Mouse (Mus musculus): ENCODE measurements around the gene Id3. TPM values are rescaled to one million over a fixed set of nuclear protein-coding genes. Genes with fewer than 3 reads are reported as not detected.

Gene Id3
- polyA plus RNA-seq, 1 experiment from 2014 or later: 41.3 TPM

DNA sequence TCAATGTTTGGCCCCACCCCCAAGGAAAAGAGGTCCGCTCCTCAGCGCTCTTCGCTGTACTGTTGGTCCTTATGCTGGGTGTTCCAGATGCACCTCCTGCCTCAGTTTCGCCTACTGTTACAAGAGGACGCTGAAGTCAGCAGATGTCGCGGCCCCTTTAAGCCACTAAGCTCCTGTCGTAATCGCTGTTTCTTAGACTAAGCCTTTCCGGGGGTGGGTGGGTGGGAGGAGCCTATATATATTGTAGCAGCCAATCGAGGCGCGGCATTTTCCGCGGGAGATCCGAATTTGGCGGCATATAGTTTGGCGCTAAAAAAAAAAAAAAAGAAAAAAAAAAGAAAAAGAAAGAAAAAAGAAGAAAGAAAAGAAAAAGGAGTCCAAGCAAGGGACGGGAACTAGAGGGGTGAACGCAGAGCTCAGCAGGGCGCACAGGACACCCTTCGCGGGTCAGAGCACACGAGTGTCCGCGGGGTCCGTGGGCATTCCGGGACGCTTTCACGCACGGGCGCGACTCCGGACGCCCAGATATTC is 28.8 kb downstream of the Id3 start, which contains the start of gene E2f2:
TSS of gene E2f2 (plus strand) at position 384 of the 531 bp plus-strand sequence.
- H3K27ac ChIP-seq (replicated peaks): peak within 1 kb of the TSS; percentile 99
- H3K27me3 ChIP-seq: peaks cover 4% of the 10 kb centered on the region; the same call in 1 of the 2 replicates
- peak within 1 kb of the TSS; percentile 98 for H3K9ac ChIP-seq
- ATAC-seq (ENCODE audit: insufficient read depth): peak; percentile 27
- H3K4me2 ChIP-seq: peak within 1 kb of the TSS; percentile 85
- H3K4me3 ChIP-seq (replicated peaks): peak within 1 kb of the TSS; percentile 93
- no peaks in the 10 kb centered on the region for H3K9me3 ChIP-seq (replicated peaks)
- WGBS (ENCODE audit: insufficient replicate concordance): under 1% methylated on average over 35 of the region's 35 CpGs
- H3K36me3 ChIP-seq (replicated peaks): peaks cover 31% of the 10 kb centered on the region
- H3K4me1 ChIP-seq (replicated peaks): peaks cover 55% of the 10 kb centered on the region

DNA sequence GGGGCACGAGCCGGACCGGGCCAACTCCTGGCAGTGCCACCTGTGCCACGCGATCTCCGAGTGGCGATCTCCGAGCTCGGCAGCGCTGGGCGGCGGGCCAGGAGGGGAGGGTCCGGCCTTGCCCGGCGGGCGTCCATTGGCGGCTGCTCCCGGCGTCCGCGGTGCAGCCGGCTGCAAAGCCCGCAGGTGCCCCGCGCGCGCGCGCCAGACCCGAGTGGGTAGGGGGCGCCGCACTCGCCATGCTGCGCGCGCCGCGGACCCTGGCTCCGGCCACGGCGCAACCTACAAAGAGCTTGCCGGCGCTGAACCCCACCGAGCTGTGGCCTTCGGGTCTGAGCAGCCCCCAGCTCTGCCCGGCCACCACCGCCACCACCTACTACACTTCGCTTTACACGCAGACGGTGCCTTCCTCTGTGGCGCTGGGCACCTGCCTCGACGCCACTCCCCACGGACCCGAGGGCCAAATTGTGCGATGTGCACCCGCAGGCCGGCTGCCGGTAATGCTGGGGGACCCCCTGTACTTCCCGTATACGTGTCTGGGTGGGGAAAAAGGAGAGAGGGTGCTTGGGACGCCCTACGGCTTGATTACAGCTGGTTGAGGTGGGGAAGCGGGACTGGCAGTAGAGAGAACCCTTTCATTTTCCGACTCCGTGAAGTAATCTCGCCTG is 29.4 kb downstream of the Id3 start:
- Histone ChIP-seq H3K4me2 (peak overlapping the region; percentile 85), H3K36me3 (replicated peaks) (peaks cover 32% of the 10 kb centered on the region), H3K27me3 (no peaks in the 10 kb centered on the region), H3K4me3 (replicated peaks) (peak overlapping the region; percentile 93), H3K9ac (peak overlapping the region; percentile 98), H3K4me1 (replicated peaks) (peaks cover 61% of the 10 kb centered on the region), H3K27ac (replicated peaks) (peak overlapping the region; percentile 99), H3K9me3 (replicated peaks) (no peaks in the 10 kb centered on the region)
- under 1% methylated on average over 67 of the region's 67 CpGs for WGBS (ENCODE audit: insufficient replicate concordance)
- ATAC-seq (ENCODE audit: insufficient read depth): no peak

DNA sequence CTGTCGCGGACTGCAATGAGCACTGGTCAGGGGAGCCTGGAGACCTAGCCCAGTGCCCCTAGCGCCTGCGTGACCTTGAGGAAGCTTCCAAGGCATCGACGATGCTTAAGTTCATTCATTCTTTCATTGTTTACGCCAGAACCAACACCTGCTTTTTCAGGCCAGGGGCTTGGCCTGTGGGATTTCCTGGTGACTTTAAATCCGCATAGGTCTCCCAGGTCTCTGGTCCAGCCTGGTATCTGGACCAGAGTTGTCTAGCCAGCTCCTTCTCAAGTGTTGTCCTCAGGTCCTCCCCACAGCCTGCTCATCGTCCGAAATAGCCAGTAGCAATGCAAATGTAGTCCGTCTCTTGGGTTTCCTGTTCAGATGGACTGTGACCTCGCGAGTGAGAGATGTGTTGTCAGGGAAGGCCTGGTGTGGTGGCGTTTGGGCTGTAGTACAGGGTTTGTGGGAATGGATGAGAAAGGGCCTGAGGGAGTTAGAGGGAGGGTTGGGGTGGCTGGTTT is 30.0 kb downstream of the Id3 start:
- 1% methylated on average over 14 of the region's 14 CpGs for WGBS (ENCODE audit: insufficient replicate concordance)
- Histone ChIP-seq H3K36me3 (replicated peaks) (peaks cover 35% of the 10 kb centered on the region), H3K9me3 (replicated peaks) (no peaks in the 10 kb centered on the region), H3K4me2 (peak overlapping the region; percentile 85), H3K27ac (replicated peaks) (peak overlapping the region; percentile 99), H3K4me3 (replicated peaks) (peak overlapping the region; percentile 93), H3K4me1 (replicated peaks) (peaks cover 67% of the 10 kb centered on the region), H3K27me3 (no peaks in the 10 kb centered on the region), H3K9ac (peak overlapping the region; percentile 98)
- no peak for ATAC-seq (ENCODE audit: insufficient read depth)

DNA sequence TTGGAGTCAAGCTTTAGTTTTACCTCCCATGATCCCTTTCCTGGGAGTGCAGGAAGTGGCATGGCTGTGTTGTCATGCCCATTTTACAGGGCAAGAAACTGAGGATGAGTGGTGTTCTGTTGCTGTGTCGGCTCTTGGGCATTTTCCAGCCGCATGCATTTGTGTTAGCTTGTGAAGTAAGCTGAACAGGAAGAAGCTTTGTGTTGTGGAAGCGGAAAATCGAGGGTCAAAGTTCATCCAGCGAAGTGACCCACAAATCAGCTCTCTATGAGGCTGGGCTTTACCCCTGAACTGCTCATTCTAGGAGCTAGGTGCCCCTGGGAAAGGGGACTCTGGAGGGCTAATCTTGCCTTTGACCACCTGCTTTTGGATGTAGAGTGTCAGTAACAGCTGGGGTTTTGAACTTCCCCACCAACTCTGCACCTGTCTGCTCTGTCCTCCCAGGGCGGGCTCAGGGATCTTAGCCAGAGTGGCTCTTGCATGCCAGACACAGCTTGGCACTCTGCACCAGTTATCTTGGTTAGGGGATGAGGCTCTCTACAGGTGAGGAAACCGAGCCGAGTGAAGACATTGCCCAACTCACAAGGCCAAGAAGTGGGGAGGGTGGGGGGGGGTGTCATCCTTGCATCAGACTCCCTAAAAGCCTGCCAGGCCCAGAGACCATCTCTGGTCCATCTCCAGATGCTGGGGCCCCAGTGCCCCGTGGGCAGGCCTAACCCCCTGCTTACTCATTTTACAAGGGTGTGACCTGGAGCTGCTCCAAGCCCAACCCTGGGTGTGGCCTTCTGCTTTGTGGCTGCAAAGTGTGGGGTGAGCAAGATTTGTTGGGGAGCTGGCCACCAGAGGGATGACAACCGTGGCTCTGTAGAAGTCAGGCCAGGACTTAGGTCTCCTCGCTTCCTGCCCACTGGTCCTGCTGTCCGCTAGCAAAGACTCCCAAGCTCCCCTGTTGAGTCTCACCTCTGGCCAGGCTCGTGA is 31.2 kb downstream of the Id3 start:
- H3K9ac ChIP-seq: peak overlapping the region; percentile 98

DNA sequence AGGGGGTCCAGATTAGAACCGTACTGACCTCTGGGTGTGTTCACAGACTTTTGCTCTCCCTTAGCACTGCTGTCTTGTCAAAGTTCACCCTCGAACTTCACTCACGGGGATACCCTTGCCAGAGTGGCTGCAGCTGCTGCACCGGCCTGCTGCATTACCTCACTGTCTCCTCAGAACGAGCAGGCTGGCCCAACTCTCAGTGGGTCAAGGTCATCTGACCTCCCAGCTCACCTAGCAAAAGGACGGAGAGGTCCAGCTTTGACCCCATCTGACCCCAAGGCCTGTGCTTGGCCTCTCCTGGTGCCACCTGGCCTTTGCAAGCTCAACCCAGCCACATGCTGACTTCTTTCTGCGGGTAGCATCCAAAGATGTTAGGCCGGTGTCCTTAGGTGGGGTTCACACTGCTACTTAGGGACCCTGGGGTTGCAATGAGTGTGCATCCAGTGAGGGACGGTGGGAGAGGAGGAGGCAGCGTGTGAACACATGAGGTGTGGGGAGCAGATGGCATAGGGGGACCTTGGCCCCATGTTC is 32.8 kb downstream of the Id3 start:
- ATAC-seq (ENCODE audit: insufficient read depth): no peak
- 77% methylated on average over 10 of the region's 10 CpGs for WGBS (ENCODE audit: insufficient replicate concordance)
- Histone ChIP-seq H3K9ac (peak overlapping the region; percentile 98), H3K27ac (replicated peaks) (peak overlapping the region; percentile 99), H3K4me3 (replicated peaks) (peak overlapping the region; percentile 93), H3K27me3 (no peaks in the 10 kb centered on the region), H3K36me3 (replicated peaks) (peaks cover 63% of the 10 kb centered on the region), H3K9me3 (replicated peaks) (no peaks in the 10 kb centered on the region), H3K4me2 (peak overlapping the region; percentile 85), H3K4me1 (replicated peaks) (peaks cover 85% of the 10 kb centered on the region)

More for the DNA sequence above, 31.2 kb downstream of the Id3 start:
- peak; percentile 79 for ATAC-seq (ENCODE audit: insufficient read depth)
- Histone ChIP-seq H3K27me3 (no peaks in the 10 kb centered on the region), H3K4me3 (replicated peaks) (peak overlapping the region; percentile 93), H3K4me2 (peak overlapping the region; percentile 85), H3K9me3 (replicated peaks) (no peaks in the 10 kb centered on the region), H3K36me3 (replicated peaks) (peaks cover 47% of the 10 kb centered on the region), H3K4me1 (replicated peaks) (peaks cover 79% of the 10 kb centered on the region), H3K27ac (replicated peaks) (peak overlapping the region; percentile 99)
- 30% methylated on average over 13 of the region's 13 CpGs for WGBS (ENCODE audit: insufficient replicate concordance)

DNA sequence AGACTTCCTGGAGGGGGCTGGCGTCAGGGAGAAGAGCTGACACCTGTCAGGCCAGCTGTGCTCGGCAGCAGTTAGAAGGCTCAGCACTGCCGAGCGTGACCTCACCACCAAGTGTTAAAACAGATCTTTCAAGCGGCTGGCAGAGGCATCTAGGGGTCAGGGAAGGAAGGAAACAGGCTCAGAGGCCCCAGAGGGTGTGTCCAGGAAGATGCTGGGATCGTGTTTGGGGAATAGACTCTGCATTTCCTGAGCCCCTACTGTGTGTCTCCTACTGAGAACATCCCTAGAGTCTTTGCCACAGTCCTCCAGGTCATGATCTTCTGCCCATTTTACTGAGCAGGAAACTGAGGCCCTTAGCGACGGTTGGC is 33.9 kb downstream of the Id3 start:
- peak overlapping the region; percentile 98 for H3K9ac ChIP-seq
- H3K27me3 ChIP-seq: no peaks in the 10 kb centered on the region
- peak overlapping the region; percentile 93 for H3K4me3 ChIP-seq (replicated peaks)
- peak overlapping the region; percentile 99 for H3K27ac ChIP-seq (replicated peaks)
- no peak for ATAC-seq (ENCODE audit: insufficient read depth)
- 16% methylated on average over 8 of the region's 8 CpGs for WGBS (ENCODE audit: insufficient replicate concordance)
- H3K9me3 ChIP-seq (replicated peaks): no peaks in the 10 kb centered on the region
- H3K4me2 ChIP-seq: peak overlapping the region; percentile 85
- H3K4me1 ChIP-seq (replicated peaks): peaks cover 89% of the 10 kb centered on the region
- H3K36me3 ChIP-seq (replicated peaks): peaks cover 74% of the 10 kb centered on the region

DNA sequence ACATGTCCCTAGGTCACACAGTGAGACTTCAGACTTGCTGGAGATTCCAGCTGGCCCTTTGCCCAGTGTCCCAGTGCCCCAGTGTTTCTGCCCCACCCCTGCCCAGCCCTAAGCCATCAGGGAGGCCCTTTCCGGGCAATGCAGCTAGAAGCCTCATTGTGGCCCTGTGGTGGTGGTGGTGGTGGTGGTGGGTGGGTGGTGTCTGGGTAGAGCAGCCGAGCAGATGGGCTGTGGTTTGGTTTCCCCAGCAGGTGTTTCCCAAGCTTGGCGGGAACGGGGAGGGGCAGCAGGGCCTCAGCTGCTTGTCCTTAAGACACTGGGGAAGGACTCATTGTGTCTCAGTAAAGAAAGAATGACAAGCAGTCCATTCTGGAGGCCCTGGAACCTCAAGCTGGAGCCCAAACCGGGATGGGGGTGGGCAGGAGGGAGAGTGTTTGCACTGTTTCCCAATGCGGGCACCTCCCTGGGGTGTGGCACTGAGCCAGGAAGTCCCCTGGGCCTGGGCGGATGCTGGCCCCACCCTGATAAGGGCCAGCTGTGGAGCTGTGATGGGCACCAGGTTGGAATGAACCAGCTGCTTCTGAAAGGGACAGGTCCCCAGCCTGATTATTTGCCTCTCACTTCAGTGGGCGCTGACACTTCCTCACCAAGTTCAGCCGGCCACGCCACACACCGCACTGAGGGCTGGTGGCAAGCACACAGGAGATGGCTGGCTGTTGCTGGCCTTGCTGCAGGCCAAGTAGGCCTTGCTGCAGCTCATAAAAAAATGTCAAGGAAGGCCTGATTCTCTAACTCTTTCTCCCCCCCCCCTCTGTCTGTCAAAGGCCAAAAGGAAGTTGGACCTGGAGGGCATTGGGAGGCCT is 34.5 kb downstream of the Id3 start:
- peak overlapping the region; percentile 93 for H3K4me3 ChIP-seq (replicated peaks)
- ATAC-seq (ENCODE audit: insufficient read depth): peak; percentile 82
- no peaks in the 10 kb centered on the region for H3K27me3 ChIP-seq
- WGBS (ENCODE audit: insufficient replicate concordance): 11% methylated on average over 11 of the region's 11 CpGs
- peak overlapping the region; percentile 85 for H3K4me2 ChIP-seq
- peak overlapping the region; percentile 98 for H3K9ac ChIP-seq
- H3K36me3 ChIP-seq (replicated peaks): peaks cover 80% of the 10 kb centered on the region
- H3K4me1 ChIP-seq (replicated peaks): peaks cover 95% of the 10 kb centered on the region
- H3K9me3 ChIP-seq (replicated peaks): no peaks in the 10 kb centered on the region
- peak overlapping the region; percentile 99 for H3K27ac ChIP-seq (replicated peaks)

DNA sequence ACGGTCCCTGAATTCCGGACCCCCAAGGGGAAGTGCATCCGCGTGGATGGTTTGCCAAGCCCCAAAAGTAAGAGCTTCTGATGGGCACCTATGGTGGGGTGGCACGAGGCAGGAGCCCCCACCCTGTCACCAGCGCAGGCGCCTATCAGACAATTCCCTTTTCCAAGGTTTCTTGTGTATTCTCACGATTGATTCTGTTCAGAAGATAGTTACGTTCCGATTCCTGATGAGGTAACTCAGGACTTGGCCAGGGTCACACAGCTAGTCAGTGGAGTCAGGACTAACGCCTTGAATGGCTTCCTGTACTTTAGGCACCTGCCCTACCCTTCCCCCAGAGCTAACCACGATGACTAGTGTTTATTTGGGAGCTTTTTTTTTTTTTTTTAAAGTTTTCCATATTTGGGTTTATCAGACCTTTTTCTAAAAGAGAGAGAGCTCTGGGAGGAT is 35.2 kb downstream of the Id3 start:
- Histone ChIP-seq H3K4me2 (peak overlapping the region; percentile 85), H3K36me3 (replicated peaks) (peaks cover 87% of the 10 kb centered on the region), H3K4me1 (replicated peaks) (peaks cover 96% of the 10 kb centered on the region), H3K9me3 (replicated peaks) (no peaks in the 10 kb centered on the region), H3K27me3 (no peaks in the 10 kb centered on the region), H3K27ac (replicated peaks) (peak overlapping the region; percentile 99), H3K9ac (peak overlapping the region; percentile 98), H3K4me3 (replicated peaks) (peak overlapping the region; percentile 93)
- 22% methylated on average over 12 of the region's 12 CpGs for WGBS (ENCODE audit: insufficient replicate concordance)
- no peak for ATAC-seq (ENCODE audit: insufficient read depth)

DNA sequence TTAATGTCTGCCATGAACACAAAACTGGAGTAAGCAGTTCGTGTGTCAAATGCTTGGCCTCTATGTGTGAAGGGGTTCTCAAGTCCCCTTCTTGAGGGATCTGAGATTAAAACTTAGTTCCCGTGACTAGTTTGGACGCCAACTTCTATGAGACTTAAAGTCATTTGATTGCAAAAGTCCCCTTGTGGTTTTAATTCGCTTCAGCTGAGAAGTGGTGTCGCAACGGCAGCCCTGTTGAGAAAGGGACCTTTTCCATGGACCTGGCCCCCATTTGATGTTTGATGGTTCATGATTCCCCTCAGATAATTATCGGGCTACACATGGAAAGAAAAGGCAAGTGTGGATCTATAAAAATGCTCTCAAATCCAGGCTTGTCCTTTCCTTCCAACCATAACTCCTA is 36.2 kb downstream of the Id3 start:
- 61% methylated on average over 7 of the region's 7 CpGs for WGBS (ENCODE audit: insufficient replicate concordance)

DNA sequence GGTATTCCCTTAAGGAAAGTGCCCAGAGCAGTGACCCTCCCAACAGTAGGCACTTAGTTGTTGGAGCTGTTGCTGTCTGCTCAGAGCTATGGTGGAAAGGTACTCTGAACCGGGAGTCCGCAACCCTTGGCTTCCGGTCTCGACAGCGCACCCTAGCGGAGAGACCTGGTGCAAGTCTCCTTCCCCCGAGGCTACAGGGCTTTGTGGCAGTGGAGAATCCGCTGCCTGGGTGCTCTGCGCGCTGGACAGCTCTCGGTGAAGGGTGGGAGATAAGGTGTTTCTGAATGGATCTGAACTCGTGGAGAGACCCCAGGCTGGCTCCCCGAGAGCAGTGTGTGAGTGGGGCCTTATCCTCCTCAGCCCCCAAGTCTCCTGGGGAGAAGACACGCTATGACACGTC is 36.7 kb downstream of the Id3 start:
- WGBS (ENCODE audit: insufficient replicate concordance): 8% methylated on average over 15 of the region's 15 CpGs
- H3K36me3 ChIP-seq (replicated peaks): peaks cover 91% of the 10 kb centered on the region
- ATAC-seq (ENCODE audit: insufficient read depth): peak; percentile 27

More for the DNA sequence above, 36.2 kb downstream of the Id3 start:
- ATAC-seq (ENCODE audit: insufficient read depth): no peak
- H3K9ac ChIP-seq: peak overlapping the region; percentile 98
- no peaks in the 10 kb centered on the region for H3K27me3 ChIP-seq
- no peaks in the 10 kb centered on the region for H3K9me3 ChIP-seq (replicated peaks)
- H3K4me2 ChIP-seq: peak overlapping the region; percentile 85
- peak overlapping the region; percentile 93 for H3K4me3 ChIP-seq (replicated peaks)
- peak overlapping the region; percentile 99 for H3K27ac ChIP-seq (replicated peaks)
- H3K36me3 ChIP-seq (replicated peaks): peaks cover 90% of the 10 kb centered on the region
- peaks cover 97% of the 10 kb centered on the region for H3K4me1 ChIP-seq (replicated peaks)

More for the DNA sequence above, 36.7 kb downstream of the Id3 start:
- peak overlapping the region; percentile 98 for H3K9ac ChIP-seq
- peaks cover 96% of the 10 kb centered on the region for H3K4me1 ChIP-seq (replicated peaks)
- no peaks in the 10 kb centered on the region for H3K27me3 ChIP-seq
- H3K4me3 ChIP-seq (replicated peaks): peak overlapping the region; percentile 93
- no peaks in the 10 kb centered on the region for H3K9me3 ChIP-seq (replicated peaks)
- H3K4me2 ChIP-seq: peak overlapping the region; percentile 85
- peak overlapping the region; percentile 99 for H3K27ac ChIP-seq (replicated peaks)

Data from liver, embryonic 15.5 days (tissue).